Mouse (Mus musculus) liver, adult 2 months (tissue): Measurements from ENCODE around the gene Nmrk1. TPM values are rescaled to one million over a fixed set of nuclear protein-coding genes. Genes with fewer than 3 reads are reported as not detected.

ENCODE experiments used
- DNase-seq: peaks from one replicate; pipeline ENCODE4 v3.0.0-alpha.2; 2011; ENCODE audit warnings: low read depth, low spot score; ENCODE audit errors: extremely low read depth
- H3K27ac ChIP-seq: fragments of 200-500 bp; replicated peaks from 2 replicates; pipeline ENCODE4 v1.5.1; 2012; ENCODE audit warnings: low read depth, mild to moderate bottlenecking, control low read depth, inconsistent platforms, low read length; ENCODE audit not compliant: insufficient read depth
- H3K27me3 ChIP-seq: fragments of 200-500 bp; 2 replicates; pipeline ENCODE4 v1.6.1; 2012; ENCODE audit warnings: mild to moderate bottlenecking, moderate library complexity, low read length, inconsistent platforms; ENCODE audit not compliant: control insufficient read depth, insufficient read depth
- H3K36me3 ChIP-seq: fragments of 200-500 bp; 2 replicates; pipeline ENCODE4 v1.6.1; 2012; ENCODE audit warnings: low read length, inconsistent platforms; ENCODE audit not compliant: control insufficient read depth, insufficient read depth
- H3K4me1 ChIP-seq: fragments of 200-500 bp; 2 replicates; pipeline ENCODE4 v1.6.1; 2011; ENCODE audit warnings: low read length; ENCODE audit not compliant: control insufficient read depth, insufficient read depth
- H3K4me3 ChIP-seq: fragments of 200-500 bp; 2 replicates; pipeline ENCODE4 v1.5.1; 2011; ENCODE audit warnings: low read depth, mild to moderate bottlenecking, control low read depth, low read length, moderate library complexity; ENCODE audit not compliant: insufficient read depth
- H3K79me2 ChIP-seq: fragments of 200-500 bp; 2 replicates; pipeline ENCODE4 v1.6.1; 2012; ENCODE audit warnings: inconsistent platforms, mild to moderate bottlenecking, low read length, moderate library complexity; ENCODE audit not compliant: control insufficient read depth, insufficient read depth
- H3K9ac ChIP-seq: fragments of 200-500 bp; 2 replicates; pipeline ENCODE4 v1.6.1; 2012; ENCODE audit warnings: low read depth, mild to moderate bottlenecking, control low read depth, inconsistent platforms, low read length
- CTCF ChIP-seq: fragments of 200-500 bp; IDR thresholded peaks from 2 replicates; pipeline ENCODE4 v1.5.1; 2011; ENCODE audit warnings: low read depth, low read length, control low read depth
- POLR2A ChIP-seq: fragments of 200-500 bp; IDR thresholded peaks from 2 replicates; pipeline ENCODE4 v1.6.1; 2011; ENCODE audit warnings: low read length, control low read depth; ENCODE audit not compliant: insufficient read depth; ENCODE audit errors: extremely low read depth
- WGBS: fragments of 180-500 bp; shearing (Covaris S2); methylation state at CpG from one replicate; pipeline ENCODE4 v1.1.7; 2018; 5-methylcytosine and 5-hydroxymethylcytosine counted together
- polyA plus RNA-seq: library from polyadenylated mRNA; depleted of rRNA; stranded (reverse); fragments of >200 nt; gene quantifications from 2 replicates; pipeline ENCODE4 v1.2.3, GENCODE M21; 2012
- total RNA-seq: library from RNA; depleted of rRNA; stranded (reverse); fragments of >200 nt; gene quantifications from 2 replicates; pipeline ENCODE4 v1.2.3, GENCODE M21; 2014

The Nmrk1 gene
- total and polyA plus RNA-seq, 2 experiments: 21.9 to 47.4 TPM

- H3K4me1 ChIP-seq: peaks cover 2% of the 10 kb centered on the region; the same call in 1 of the 2 replicates
- H3K36me3 ChIP-seq: peaks cover 5% of the 10 kb centered on the region
- H3K4me3 ChIP-seq: no peak overlapping the region
- TF ChIP-seq POLR2A: no peak
- TF ChIP-seq CTCF: no peak
- H3K79me2 ChIP-seq: no peaks in the 10 kb centered on the region
- H3K9ac ChIP-seq: no peak overlapping the region
- no peaks in the 10 kb centered on the region for H3K27me3 ChIP-seq
- 86% methylated on average over 10 of the region's 10 CpGs for WGBS
- H3K27ac ChIP-seq: no peak overlapping the region
- no peak for DNase-seq
Observed at GRCm38 (mm10) chr19:18593722-18594121, 38.0 kb upstream of the Nmrk1 start.

GRCm38 (mm10) chr19:18596876-18597275 is 34.9 kb upstream of the Nmrk1 start:
- no peaks in the 10 kb centered on the region for H3K36me3 ChIP-seq
- TF ChIP-seq POLR2A: no peak
- no peak for TF ChIP-seq CTCF
- H3K9ac ChIP-seq: no peak overlapping the region
- H3K79me2 ChIP-seq: peaks cover 9% of the 10 kb centered on the region; the same call in 1 of the 2 replicates
- 81% methylated on average over 5 of the region's 5 CpGs for WGBS
- no peak overlapping the region for H3K4me3 ChIP-seq
- no peaks in the 10 kb centered on the region for H3K27me3 ChIP-seq
- H3K4me1 ChIP-seq: peaks cover 2% of the 10 kb centered on the region; the same call in 1 of the 2 replicates
- H3K27ac ChIP-seq: no peak overlapping the region
- DNase-seq: no peak

- 80% methylated on average over 6 of the region's 6 CpGs for WGBS
Observed at GRCm38 (mm10) chr19:18597772-18598171, 34.0 kb upstream of the Nmrk1 start.

GRCm38 (mm10) chr19:18598265-18598926 is 33.4 kb upstream of the Nmrk1 start:
- 86% methylated on average over 3 of the region's 3 CpGs for WGBS
- Histone ChIP-seq H3K79me2 (peaks cover 15% of the 10 kb centered on the region; the same call in 1 of the 2 replicates), H3K27ac (no peak overlapping the region), H3K4me1 (peaks cover 2% of the 10 kb centered on the region; the same call in 1 of the 2 replicates), H3K36me3 (peaks cover 5% of the 10 kb centered on the region; the same call in 1 of the 2 replicates), H3K4me3 (no peak overlapping the region), H3K27me3 (no peaks in the 10 kb centered on the region), H3K9ac (no peak overlapping the region)
- DNase-seq: no peak
- TF ChIP-seq POLR2A (no peak), CTCF (no peak)

More at GRCm38 (mm10) chr19:18597772-18598171, 34.0 kb upstream of the Nmrk1 start:
- Histone ChIP-seq H3K27ac (no peak overlapping the region), H3K36me3 (peaks cover 4% of the 10 kb centered on the region; the same call in 1 of the 2 replicates), H3K4me3 (no peak overlapping the region), H3K9ac (no peak overlapping the region), H3K79me2 (peaks cover 12% of the 10 kb centered on the region; the same call in 1 of the 2 replicates), H3K27me3 (no peaks in the 10 kb centered on the region), H3K4me1 (peaks cover 2% of the 10 kb centered on the region; the same call in 1 of the 2 replicates)
- TF ChIP-seq POLR2A (no peak), CTCF (no peak)
- DNase-seq: no peak

- Histone ChIP-seq H3K9ac (no peak overlapping the region), H3K27ac (no peak overlapping the region)
- 87% methylated on average over 8 of the region's 8 CpGs for WGBS
Observed at GRCm38 (mm10) chr19:18599051-18599450, 32.7 kb upstream of the Nmrk1 start.

GRCm38 (mm10) chr19:18599650-18600049 is 32.1 kb upstream of the Nmrk1 start:
- Histone ChIP-seq H3K27me3 (no peaks in the 10 kb centered on the region), H3K79me2 (peaks cover 15% of the 10 kb centered on the region; the same call in 1 of the 2 replicates), H3K4me1 (peaks cover 4% of the 10 kb centered on the region; the same call in 1 of the 2 replicates), H3K36me3 (peaks cover 5% of the 10 kb centered on the region; the same call in 1 of the 2 replicates), H3K9ac (no peak overlapping the region), H3K27ac (no peak overlapping the region), H3K4me3 (no peak overlapping the region)
- DNase-seq: no peak
- WGBS: 93% methylated on average over 5 of the region's 5 CpGs
- TF ChIP-seq CTCF: no peak
- no peak for TF ChIP-seq POLR2A

More at GRCm38 (mm10) chr19:18599051-18599450, 32.7 kb upstream of the Nmrk1 start:
- no peak for DNase-seq
- no peaks in the 10 kb centered on the region for H3K27me3 ChIP-seq
- H3K36me3 ChIP-seq: peaks cover 5% of the 10 kb centered on the region; the same call in 1 of the 2 replicates
- H3K79me2 ChIP-seq: peaks cover 15% of the 10 kb centered on the region; the same call in 1 of the 2 replicates
- H3K4me3 ChIP-seq: no peak overlapping the region
- H3K4me1 ChIP-seq: peaks cover 4% of the 10 kb centered on the region; the same call in 1 of the 2 replicates
- TF ChIP-seq CTCF (no peak), POLR2A (no peak)
